Mouse (Mus musculus): ENCODE results near the gene Calcoco1. TPM values are rescaled to one million over a fixed set of nuclear protein-coding genes. Genes with fewer than 3 reads are reported as not detected.

Calcoco1 gene
- 23.9 TPM for polyA plus RNA-seq (2014; fragmentation: Illumina TruSeq; extraction: RNeasy Lipid Tissue Mini Kit (QIAGEN cat#74804); ENCODE audit: low read depth, low replicate concordance)

GRCm38 (mm10) chr15:102721980-102722475, at the start of gene Calcoco1:
TSS of gene Calcoco1 (minus strand) at chr15:102722178.

GRCm38 (mm10) chr15:102672215-102673071, 49.5 kb downstream of the Calcoco1 start, which contains the start of gene Atp5g2:
TSS of gene Atp5g2 (minus strand) at chr15:102672352.

Other genes with a start within 250 kb of the Calcoco1 start
- gene Gm10337, start 218.5 kb downstream of the Calcoco1 start, polyA plus RNA-seq (2014; fragmentation: Illumina TruSeq; extraction: RNeasy Lipid Tissue Mini Kit (QIAGEN cat#74804); ENCODE audit: low read depth, low replicate concordance): not detected
- 0.37 TPM for gene Map3k12, start 205.1 kb downstream of the Calcoco1 start, polyA plus RNA-seq (2014; fragmentation: Illumina TruSeq; extraction: RNeasy Lipid Tissue Mini Kit (QIAGEN cat#74804); ENCODE audit: low read depth, low replicate concordance)
- 1.2 TPM for gene Tarbp2, start 204.0 kb downstream of the Calcoco1 start, polyA plus RNA-seq (2014; fragmentation: Illumina TruSeq; extraction: RNeasy Lipid Tissue Mini Kit (QIAGEN cat#74804); ENCODE audit: low read depth, low replicate concordance)
- not detected for gene Npff, start 197.2 kb downstream of the Calcoco1 start, polyA plus RNA-seq (2014; fragmentation: Illumina TruSeq; extraction: RNeasy Lipid Tissue Mini Kit (QIAGEN cat#74804); ENCODE audit: low read depth, low replicate concordance)
- gene Gm28047, start 97.1 kb downstream of the Calcoco1 start, polyA plus RNA-seq (2014; fragmentation: Illumina TruSeq; extraction: RNeasy Lipid Tissue Mini Kit (QIAGEN cat#74804); ENCODE audit: low read depth, low replicate concordance): not detected
- gene Atf7, start 96.7 kb downstream of the Calcoco1 start, polyA plus RNA-seq (2014; fragmentation: Illumina TruSeq; extraction: RNeasy Lipid Tissue Mini Kit (QIAGEN cat#74804); ENCODE audit: low read depth, low replicate concordance): 18.3 TPM
- 23.3 TPM for gene Atp5g2, start 49.8 kb downstream of the Calcoco1 start, polyA plus RNA-seq (2014; fragmentation: Illumina TruSeq; extraction: RNeasy Lipid Tissue Mini Kit (QIAGEN cat#74804); ENCODE audit: low read depth, low replicate concordance)
- gene Hoxc13, start 198.9 kb upstream of the Calcoco1 start, polyA plus RNA-seq (2014; fragmentation: Illumina TruSeq; extraction: RNeasy Lipid Tissue Mini Kit (QIAGEN cat#74804); ENCODE audit: low read depth, low replicate concordance): not detected
- gene Hoxc12, start 214.6 kb upstream of the Calcoco1 start, polyA plus RNA-seq (2014; fragmentation: Illumina TruSeq; extraction: RNeasy Lipid Tissue Mini Kit (QIAGEN cat#74804); ENCODE audit: low read depth, low replicate concordance): not detected
- not detected for gene Hoxc11, start 232.2 kb upstream of the Calcoco1 start, polyA plus RNA-seq (2014; fragmentation: Illumina TruSeq; extraction: RNeasy Lipid Tissue Mini Kit (QIAGEN cat#74804); ENCODE audit: low read depth, low replicate concordance)
- gene Hoxc10, start 244.6 kb upstream of the Calcoco1 start, polyA plus RNA-seq (2014; fragmentation: Illumina TruSeq; extraction: RNeasy Lipid Tissue Mini Kit (QIAGEN cat#74804); ENCODE audit: low read depth, low replicate concordance): not detected
- gene Hoxc5, start 245.3 kb upstream of the Calcoco1 start, polyA plus RNA-seq (2014; fragmentation: Illumina TruSeq; extraction: RNeasy Lipid Tissue Mini Kit (QIAGEN cat#74804); ENCODE audit: low read depth, low replicate concordance): not detected